Mouse (Mus musculus): Measurements from ENCODE around the gene Nat9.

The Nat9 gene

DNA sequence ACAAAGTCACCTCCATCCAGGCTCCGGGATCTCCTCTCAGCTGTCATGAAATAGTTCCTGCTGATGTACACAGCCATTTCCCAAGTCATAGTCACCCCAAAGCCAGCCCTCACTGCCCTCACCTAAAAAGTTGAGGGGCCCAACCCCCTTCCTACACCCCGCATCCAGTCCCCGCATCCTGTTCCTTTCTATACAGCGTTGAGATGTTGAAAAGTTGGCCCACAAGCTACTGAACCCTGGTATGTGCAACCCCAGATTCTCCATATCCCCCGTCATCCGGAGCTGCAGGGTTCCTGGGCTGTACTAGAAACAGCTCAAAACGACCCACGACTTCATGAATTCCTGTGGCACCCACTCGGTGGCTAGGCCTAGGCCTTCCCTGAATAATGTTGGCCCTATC is 34.6 kb downstream of the Nat9 start:
- DNase-seq (ENCODE audit: low spot score): no peak

- no peak for DNase-seq (ENCODE audit: low spot score)
Measured at GRCm38 (mm10) chr11:115151755-115152429, 35.8 kb downstream of the Nat9 start.

GRCm38 (mm10) chr11:115150741-115151254 is 36.9 kb downstream of the Nat9 start:
- no peak for DNase-seq (ENCODE audit: low spot score)

DNA sequence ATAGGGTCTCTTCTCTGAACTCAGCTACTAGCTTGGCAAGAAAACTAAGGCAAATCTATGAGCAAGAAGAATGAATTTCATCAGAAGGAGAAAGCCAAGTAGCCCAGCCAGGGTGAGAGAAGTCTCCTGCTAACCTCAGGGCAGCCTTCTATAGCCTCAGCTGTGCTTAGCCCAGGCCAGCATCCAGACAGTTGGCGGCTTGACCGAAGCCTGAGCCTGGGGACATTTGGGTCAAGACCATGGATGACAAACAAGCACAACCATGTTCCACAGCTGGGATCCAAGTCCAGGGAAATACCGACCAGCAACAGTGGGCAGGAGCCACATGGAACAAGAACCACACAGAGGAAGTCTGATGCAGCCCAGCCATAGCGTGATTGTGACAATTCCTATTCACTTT is 39.8 kb downstream of the Nat9 start:
- DNase-seq (ENCODE audit: low spot score): no peak

DNA sequence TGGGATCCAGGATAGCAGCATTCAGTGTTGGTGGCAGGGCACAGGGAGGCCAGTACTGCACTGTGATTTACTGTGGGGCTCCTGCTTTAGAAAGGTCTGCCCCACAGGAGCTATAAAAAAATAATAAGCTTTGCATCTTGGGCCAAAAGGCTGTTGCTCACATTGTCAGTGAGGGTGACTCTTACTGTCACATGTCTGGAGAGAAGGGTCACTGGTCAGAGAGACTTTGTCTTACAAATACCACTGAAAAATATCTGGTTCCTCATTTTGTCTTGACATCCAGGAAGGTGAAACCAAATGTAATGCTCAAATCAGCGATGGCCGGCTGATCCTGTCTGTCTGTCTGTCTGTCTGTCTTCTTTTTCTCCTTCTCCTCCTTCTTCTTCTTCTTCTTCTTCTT is 45.7 kb downstream of the Nat9 start:
- DNase-seq (ENCODE audit: low spot score): no peak

- DNase-seq (ENCODE audit: low spot score): no peak
Measured at GRCm38 (mm10) chr11:115138597-115139262, 48.9 kb downstream of the Nat9 start.

- no peak for DNase-seq (ENCODE audit: low spot score)
Measured at GRCm38 (mm10) chr11:115133800-115134199, 53.9 kb downstream of the Nat9 start, which contains the start of gene Cd300lf. Gene Cd300lf (minus strand): TSS chr11:115133992.
